Mouse (Mus musculus) cerebellum, adult 9-11 months (tissue): ENCODE results near the gene Abca13.

Source experiments
- DNase-seq: peaks from one replicate; pipeline ENCODE4 v3.0.0; 2022

The Abca13 gene

GRCm38 (mm10) chr11:9731300-9731699, 539.6 kb downstream of the Abca13 start:
- no peak for DNase-seq
